Mouse (Mus musculus): ENCODE measurements at regions not wholly inside any gene's neighbourhood (a gene's known extent, or its start where the extent isn't known, plus 50 kb on each side); places are given as distances from the start of the nearest gene placed in this dataset.
"Not testable (repeated sequence)": the region's sequence is repeated elsewhere in the genome, so short reads cannot be mapped to it uniquely, and the experiment has no call there.

DNA sequence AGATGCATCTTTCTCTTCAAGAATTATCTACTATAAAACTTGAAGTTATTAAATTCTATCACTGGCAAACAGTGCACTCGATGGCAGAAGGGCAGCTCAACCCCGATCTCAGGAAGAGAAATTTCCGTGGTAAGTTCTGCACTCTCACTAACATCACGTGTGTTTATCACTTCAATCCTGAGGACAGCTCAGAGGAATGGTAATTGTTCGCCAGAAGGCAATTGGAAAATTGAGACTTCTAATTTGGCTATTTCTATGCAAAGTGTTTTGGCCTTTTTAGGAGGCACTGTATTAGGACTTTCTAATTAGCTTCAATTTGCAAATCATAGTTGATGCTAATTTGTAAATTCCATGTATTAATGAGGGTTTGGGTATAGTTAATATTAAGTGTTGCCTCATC, 977.3 kb downstream of the Defb40 start:
- no peak for DNase-seq

DNA sequence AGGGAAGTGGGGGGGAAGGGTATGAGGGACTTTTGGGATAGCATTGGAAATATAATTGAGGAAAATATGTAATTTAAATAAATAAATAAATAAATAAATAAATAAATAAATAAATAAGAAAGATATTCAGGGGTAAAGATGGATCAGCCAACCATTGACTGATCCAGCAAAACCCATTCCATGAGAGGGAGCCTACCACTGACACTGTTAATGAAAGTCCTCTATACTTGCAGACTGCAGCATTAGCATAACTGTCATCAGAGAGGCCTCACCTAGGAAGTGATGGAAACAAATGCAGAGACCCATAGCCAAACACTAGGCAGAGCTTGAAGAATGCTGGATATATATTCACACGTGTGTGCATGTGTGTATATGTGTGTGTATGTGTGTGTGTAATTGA, 993.3 kb downstream of the Defb40 start:
- DNase-seq: no peak

DNA sequence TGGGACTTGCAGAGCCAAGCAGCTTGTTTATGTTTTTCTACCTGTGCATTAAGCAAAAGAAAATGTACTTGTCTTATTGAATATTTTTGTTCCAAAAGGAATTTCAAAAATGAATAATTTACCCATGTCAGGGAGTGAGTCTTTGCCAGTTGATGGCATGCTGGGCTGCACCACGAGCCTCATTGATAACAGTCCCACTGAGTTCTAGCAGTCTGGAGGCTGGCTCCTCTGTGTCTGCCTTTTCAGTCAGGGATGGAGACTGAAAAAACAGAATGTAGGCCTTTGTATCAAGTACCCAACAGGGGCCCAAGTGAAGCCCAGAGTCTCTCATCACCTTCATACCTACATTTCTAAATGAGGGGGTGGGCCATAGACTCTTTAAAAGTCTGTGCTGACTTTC, 1029.2 kb downstream of the Defb40 start:
- no peak for DNase-seq

DNA sequence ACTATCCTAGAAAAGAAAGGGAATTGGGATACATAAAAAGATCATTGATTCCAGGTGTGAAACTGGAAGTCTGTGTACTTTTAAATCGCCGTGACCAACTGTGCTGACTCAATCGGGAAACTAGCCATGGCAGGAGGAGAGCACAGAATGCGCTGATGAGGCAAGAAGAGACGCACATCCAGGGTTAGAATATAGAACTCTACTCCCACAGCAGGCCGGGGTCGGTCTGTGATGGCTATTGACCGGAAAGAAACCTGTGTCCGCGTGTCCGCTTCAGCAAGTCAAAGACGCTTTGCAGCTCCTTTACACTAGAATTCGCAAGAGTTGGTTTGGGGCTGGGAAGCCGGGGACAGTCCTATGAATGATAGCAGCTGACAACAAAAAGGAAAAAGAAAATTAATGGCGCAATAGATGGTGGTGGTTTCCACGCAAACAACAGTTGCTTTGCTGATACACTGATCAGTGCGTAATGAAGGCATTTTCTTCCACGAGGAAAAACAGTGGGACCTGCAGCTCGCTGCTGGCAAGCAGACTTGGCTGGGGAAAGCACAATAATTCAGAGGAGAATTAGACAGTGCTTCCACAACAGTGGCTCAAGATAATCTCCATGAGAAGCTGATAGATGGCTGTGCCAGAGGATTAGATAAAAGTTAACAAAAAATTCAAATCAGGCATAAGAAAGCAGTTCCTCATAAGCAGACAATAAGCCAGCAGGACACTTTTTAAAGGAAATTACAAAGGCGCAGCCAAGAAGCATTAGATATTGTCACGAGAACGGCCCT, 1029.8 kb downstream of the Defb40 start:
- no peak for DNase-seq

DNA sequence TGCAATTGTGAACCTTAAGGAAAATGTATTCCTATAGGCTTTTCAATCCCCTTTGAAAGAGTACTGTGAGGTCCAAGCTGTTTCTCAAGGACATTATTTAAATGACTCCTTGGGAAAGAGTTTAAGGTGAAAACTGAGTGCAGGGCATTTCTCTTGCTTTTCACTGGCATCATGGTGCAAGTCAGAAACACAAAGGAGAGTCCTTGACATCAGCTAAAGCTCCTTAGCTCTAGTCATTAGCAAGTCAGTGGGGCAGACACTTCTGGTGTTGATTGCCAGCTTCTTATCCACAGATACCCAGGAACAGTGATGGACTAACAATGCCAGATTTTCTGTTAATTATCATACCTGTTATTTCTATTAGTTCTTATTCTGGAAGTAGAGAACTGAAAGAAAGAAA, 1043.4 kb downstream of the Defb40 start:
- no peak for DNase-seq

DNA sequence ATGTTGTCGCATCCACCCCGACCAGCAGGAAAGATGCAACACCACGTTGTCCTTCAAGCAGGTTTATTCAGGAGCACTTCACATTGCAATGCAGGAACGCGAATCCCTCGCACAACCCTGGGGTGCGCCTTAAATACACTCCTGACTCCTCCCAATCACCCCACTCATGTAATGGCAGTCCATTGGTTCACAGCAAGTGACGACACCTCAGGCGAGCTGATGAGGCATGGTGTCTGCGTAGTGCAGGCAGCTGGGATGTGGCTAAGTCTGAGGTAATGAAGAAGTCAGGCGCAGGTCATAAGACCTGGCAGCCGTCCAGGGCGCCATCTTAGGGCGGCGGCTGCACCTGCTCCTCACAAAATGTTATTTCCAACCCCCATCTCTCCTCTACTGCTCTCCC, 1068.7 kb downstream of the Defb40 start:
- DNase-seq: no peak

DNA sequence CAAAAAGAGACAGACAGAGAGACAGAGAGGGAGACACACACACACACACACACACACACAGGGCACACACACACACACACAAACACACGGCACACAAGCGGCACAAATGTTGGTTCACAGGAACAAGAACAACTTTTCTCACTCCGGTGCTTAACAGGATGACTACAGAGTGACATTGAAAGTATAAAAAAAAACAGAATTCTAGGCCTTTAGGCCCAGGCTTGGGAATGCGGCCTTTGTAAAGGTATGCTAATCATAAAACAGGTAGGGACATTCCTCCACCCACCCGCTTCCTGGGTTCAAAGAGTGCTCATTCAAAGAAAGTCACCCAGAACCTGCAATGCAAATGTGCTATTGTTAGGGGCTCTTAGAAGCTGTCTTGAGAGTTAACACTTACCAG, 1089.5 kb downstream of the Defb40 start:
- DNase-seq: not testable (repeated sequence)

DNA sequence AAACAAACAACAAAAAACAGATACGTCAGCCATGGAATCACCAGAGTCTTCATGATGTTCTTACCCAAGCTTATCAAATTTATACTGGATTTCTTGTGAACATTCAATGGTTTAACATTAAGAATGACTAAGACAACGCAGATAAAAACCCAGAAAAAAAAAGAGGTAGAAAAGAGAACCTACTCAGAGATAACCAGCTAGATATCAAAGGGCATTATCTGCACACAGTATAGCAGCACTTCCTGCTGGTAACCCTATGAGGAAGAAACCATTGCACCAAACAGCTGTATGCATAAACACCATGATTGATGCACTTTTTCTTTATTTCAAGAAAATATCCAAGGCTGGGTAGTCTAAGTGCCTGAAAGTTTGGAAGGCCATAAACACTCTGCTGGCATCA, 1114.7 kb downstream of the Defb40 start:
- DNase-seq: no peak

Measured in cerebellum, adult 8-10 months (tissue).